Mouse (Mus musculus) testis, adult 2 months (tissue): ENCODE results near the gene Il15.

Experiments
- CTCF ChIP-seq: fragments of 200-500 bp; IDR thresholded peaks from 2 replicates; pipeline ENCODE4 v1.5.1; 2012; ENCODE audit warnings: low read depth, mild to moderate bottlenecking, inconsistent platforms, low read length, moderate library complexity; ENCODE audit not compliant: control insufficient read depth, insufficient read depth, insufficient replicate concordance
- POLR2A ChIP-seq: fragments of 200-500 bp; IDR thresholded peaks from 2 replicates; pipeline ENCODE4 v1.6.1; 2012; ENCODE audit warnings: low read depth, mild to moderate bottlenecking, inconsistent platforms, low read length, moderate library complexity; ENCODE audit not compliant: control insufficient read depth

- no peak for TF ChIP-seq POLR2A
- no peak for TF ChIP-seq CTCF
Observed at GRCm38 (mm10) chr8:82382316-82382715, 20.7 kb downstream of the Il15 start.
